ENCODE assay signal across 8 mouse cellular contexts in genomic region chrX:12088301-12089026, GRCm38 (mm10).
DNase-seq lines count a peak whose midpoint lies in the region; ATAC-seq lines count a peak whose summit lies in the region.

No protein-coding gene starts in this region.

- H3K9me3 ChIP-seq in hindbrain, embryonic 14.5 days (ENCODE audit: control insufficient read depth, low read length), result no peaks in the 10 kb centered on the region
- 0 out of 2 replicates have a peak, but pooled peaks cover 7% of the 10 kb centered on the region for H3K9me3 ChIP-seq in megakaryocyte, embryonic 14.5 days

- peak overlapping the region; percentile 46 for H3K4me3 ChIP-seq in hindbrain, embryonic 14.5 days (replicated peaks; ENCODE audit: low read length)
- H3K4me3 ChIP-seq in megakaryocyte, embryonic 14.5 days (replicated peaks), result peak overlapping the region; percentile 94

- peak; percentile 64 for ATAC-seq in hindbrain, embryonic 14.5 days (ENCODE audit: low FRiP score)

- H3K27ac ChIP-seq in hindbrain, embryonic 14.5 days, result peak overlapping the region; percentile 93

- H3K9ac ChIP-seq in hindbrain, embryonic 14.5 days, result peak overlapping the region; percentile 59

- intact Hi-C loops in left cerebral cortex, postnatal 25 days (cut with DNase I), result loop anchor here (2.0 to 10.0 kb wide), 4 partner anchors 48 to 424 kb away; no protein-coding TSS in a partner anchor

- H3K4me2 ChIP-seq in hindbrain, embryonic 14.5 days (replicated peaks), result peak overlapping the region; percentile 86

- DNase-seq in MN1 (ENCODE audit: low spot score), result peak; percentile 86
- peak; percentile 77 for DNase-seq in cerebellum, adult 9-11 months
- peak; percentile 63 for DNase-seq in gastrocnemius, adult 18-20 months (ENCODE audit: low spot score)
- peak; percentile 61 for DNase-seq in hindbrain, embryonic 14.5 days (ENCODE audit: low spot score)
- DNase-seq in left cerebral cortex, postnatal 25 days (ENCODE audit: low spot score in 2 of 2), result peak; percentile 47 to 58
- DNase-seq in right cerebral cortex, postnatal 25 days, result peak; percentile 60
- DNase-seq in urinary bladder, postnatal 36 days (ENCODE audit: low spot score in 2 of 2), result peak; percentile 52 to 70

- H3K27me3 ChIP-seq in hindbrain, embryonic 14.5 days (ENCODE audit: control insufficient read depth, insufficient read depth, low read length), result peaks cover 73% of the 10 kb centered on the region
- peaks cover 83% of the 10 kb centered on the region for H3K27me3 ChIP-seq in megakaryocyte, embryonic 14.5 days (replicated peaks)

- no peaks in the 10 kb centered on the region for H3K36me3 ChIP-seq in hindbrain, embryonic 14.5 days (replicated peaks; ENCODE audit: control insufficient read depth, insufficient read depth)
- H3K36me3 ChIP-seq in megakaryocyte, embryonic 14.5 days (replicated peaks; ENCODE audit: low read length), result no peaks in the 10 kb centered on the region

- peaks cover 23% of the 10 kb centered on the region for H3K4me1 ChIP-seq in hindbrain, embryonic 14.5 days (replicated peaks; ENCODE audit: control insufficient read depth, insufficient read depth, low read length)
- H3K4me1 ChIP-seq in megakaryocyte, embryonic 14.5 days, result peaks cover 30% of the 10 kb centered on the region

- 2% methylated on average over 51 of the region's 72 CpGs for WGBS in hindbrain, embryonic 14.5 days

Comparison
In these comparisons a context has a peak if more than half of its experiments do, and no peak if none do; other contexts are left out.
1. Peak in every context shown above with its lines: DNase-seq, ATAC-seq, H3K4me3 ChIP-seq and H3K27ac ChIP-seq.